Mouse (Mus musculus): Measurements from ENCODE around the gene Fam243. TPM values are rescaled to one million over a fixed set of nuclear protein-coding genes. Genes with fewer than 3 reads are reported as not detected.

Gene Fam243
- polyA plus RNA-seq, 1 experiment from 2014 or later = not detected

DNA sequence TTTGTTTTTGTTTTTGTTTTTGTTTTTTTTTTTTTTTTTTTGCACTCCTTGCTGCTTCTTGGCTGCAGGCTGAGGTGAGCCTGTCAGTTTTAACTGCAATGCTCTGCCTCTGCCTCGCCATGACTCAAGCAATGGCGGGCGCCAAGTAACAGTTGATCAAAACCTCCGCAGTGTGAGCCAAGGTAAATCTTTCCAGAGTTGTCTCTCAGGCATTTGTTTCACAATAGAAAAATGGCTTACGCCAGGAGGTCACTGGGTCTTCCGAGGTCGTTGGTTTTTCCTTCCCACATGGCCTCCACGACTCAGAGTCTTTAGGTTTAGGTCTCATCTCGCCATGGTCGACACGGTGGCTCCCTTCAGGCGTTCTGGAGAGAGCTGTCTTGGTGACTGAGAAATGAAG is 32.1 kb upstream of the Fam243 start:
- 0 out of 2 replicates have a peak, but pooled peaks cover 5% of the 10 kb centered on the region for H3K27me3 ChIP-seq (replicated peaks)
- peaks cover 56% of the 10 kb centered on the region for H3K4me1 ChIP-seq
- no peak overlapping the region for H3K4me2 ChIP-seq
- no peaks in the 10 kb centered on the region; the same call in 1 of the 2 replicates for H3K36me3 ChIP-seq
- no peaks in the 10 kb centered on the region for H3K9me3 ChIP-seq
- H3K27ac ChIP-seq (replicated peaks) = no peak overlapping the region
- no peak for ATAC-seq (ENCODE audit: extremely low read depth, insufficient number of reproducible peaks, low FRiP score, low TSS enrichment)
- 86% methylated on average over 12 of the region's 12 CpGs for WGBS
- no peak overlapping the region for H3K4me3 ChIP-seq
- H3K9ac ChIP-seq = no peak overlapping the region

- no peak for ATAC-seq (ENCODE audit: extremely low read depth, insufficient number of reproducible peaks, low FRiP score, low TSS enrichment)
- Histone ChIP-seq H3K4me3 (no peak overlapping the region), H3K27me3 (replicated peaks) (no peaks in the 10 kb centered on the region), H3K36me3 (no peaks in the 10 kb centered on the region; the same call in 1 of the 2 replicates), H3K4me1 (peaks cover 47% of the 10 kb centered on the region), H3K9ac (no peak overlapping the region), H3K27ac (replicated peaks) (0 out of 2 replicates have a peak overlapping the region, but pooled peaks have one; percentile 8), H3K4me2 (no peak overlapping the region), H3K9me3 (no peaks in the 10 kb centered on the region)
- 71% methylated on average over 12 of the region's 12 CpGs for WGBS
Measured at GRCm38 (mm10) chr16:92348941-92349340, 27.7 kb upstream of the Fam243 start.

DNA sequence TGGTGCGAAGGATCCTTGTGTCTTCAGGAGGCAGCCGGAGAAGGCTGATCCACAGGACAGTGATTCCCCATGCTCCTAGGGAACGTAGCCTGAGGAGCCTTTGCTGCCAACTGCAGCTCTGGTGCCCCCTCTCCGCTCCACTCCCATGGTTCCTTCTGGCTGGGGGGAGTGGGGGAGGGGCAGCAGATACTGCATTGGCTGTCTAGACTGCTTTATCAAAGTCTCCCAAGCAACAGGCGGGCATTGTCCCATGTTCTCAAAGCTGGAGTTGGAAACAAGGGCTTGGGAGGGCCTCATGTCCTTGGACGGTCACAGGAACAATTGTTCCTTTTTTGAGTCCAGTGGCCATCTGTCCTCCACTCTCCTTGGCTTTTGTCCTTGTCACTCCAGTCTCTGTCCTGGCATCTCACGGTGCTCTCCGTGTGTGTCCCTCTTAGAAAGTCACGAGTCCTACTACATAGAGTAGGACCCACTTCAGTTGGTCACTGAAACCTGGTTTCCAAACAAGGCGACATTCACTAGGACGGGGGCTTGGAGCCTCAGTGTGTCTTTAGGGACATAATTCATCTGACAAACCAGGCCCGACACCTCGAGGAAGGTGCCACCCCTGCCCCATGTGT is 25.2 kb upstream of the Fam243 start:
- H3K27ac ChIP-seq (replicated peaks) = peak overlapping the region; percentile 98
- H3K4me2 ChIP-seq = peak overlapping the region; percentile 50
- WGBS = 38% methylated on average over 13 of the region's 13 CpGs
- no peaks in the 10 kb centered on the region for H3K27me3 ChIP-seq (replicated peaks)
- peak overlapping the region; percentile 71 for H3K9ac ChIP-seq
- no peaks in the 10 kb centered on the region for H3K36me3 ChIP-seq
- H3K9me3 ChIP-seq = no peaks in the 10 kb centered on the region
- peak; percentile 55; the same call in 1 of the 2 replicates for ATAC-seq (ENCODE audit: extremely low read depth, insufficient number of reproducible peaks, low FRiP score, low TSS enrichment)
- H3K4me1 ChIP-seq = peaks cover 52% of the 10 kb centered on the region
- H3K4me3 ChIP-seq = 0 out of 2 replicates have a peak overlapping the region, but pooled peaks have one; percentile 14

- 13% methylated on average over 11 of the region's 11 CpGs for WGBS
- Histone ChIP-seq H3K4me2 (no peak overlapping the region), H3K27ac (replicated peaks) (peak overlapping the region; percentile 98), H3K4me3 (no peak overlapping the region), H3K36me3 (no peaks in the 10 kb centered on the region), H3K9me3 (no peaks in the 10 kb centered on the region), H3K4me1 (peaks cover 59% of the 10 kb centered on the region), H3K27me3 (replicated peaks) (no peaks in the 10 kb centered on the region), H3K9ac (peak overlapping the region; percentile 58; the same call in 1 of the 2 replicates)
- peak; percentile 59 for ATAC-seq (ENCODE audit: extremely low read depth, insufficient number of reproducible peaks, low FRiP score, low TSS enrichment)
Measured at GRCm38 (mm10) chr16:92345177-92345576, 23.9 kb upstream of the Fam243 start.

DNA sequence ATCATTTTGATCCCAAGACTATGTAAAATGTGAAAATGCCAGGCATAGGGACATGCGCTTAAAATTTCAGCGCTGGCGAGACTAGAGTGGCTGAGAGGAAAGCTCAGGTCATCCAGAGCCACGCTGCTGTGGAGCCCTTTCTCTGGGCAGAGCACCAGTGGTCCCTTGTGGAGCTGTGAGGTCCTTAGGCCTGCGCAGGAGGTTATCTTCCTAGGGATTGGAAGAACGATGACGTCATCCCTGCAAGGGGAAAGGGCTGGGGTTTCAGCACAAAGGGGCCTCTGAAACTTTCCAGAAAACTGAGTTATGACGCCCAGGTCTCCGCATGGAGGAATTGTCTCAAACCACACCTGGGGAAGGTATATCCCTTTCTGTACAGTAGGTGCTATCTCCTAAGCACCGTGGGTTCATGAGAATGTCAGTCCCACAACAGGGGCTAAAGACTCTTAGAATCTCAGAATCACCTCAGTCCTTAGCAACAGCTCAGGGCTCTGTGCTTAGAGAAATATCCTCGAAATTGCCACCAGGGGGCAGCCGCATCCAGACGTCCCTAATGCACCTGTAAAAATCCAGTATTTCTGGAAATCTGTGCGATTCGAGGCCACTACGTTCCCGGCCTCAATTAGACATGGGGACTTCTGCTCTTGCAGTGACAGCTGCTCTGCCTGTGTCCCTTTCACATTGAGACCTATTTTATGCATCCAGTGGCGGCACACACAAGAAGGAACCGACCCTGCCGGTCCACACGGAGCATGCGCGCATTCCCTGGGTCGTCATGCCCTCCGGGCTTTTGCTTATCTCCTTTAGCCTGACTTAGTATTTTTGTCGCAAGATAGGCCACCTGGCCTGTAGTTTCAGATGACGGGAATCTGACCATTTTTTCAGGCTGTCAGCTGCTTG is 19.6 kb upstream of the Fam243 start:
- ATAC-seq (ENCODE audit: extremely low read depth, insufficient number of reproducible peaks, low FRiP score, low TSS enrichment) = peak; percentile 49
- Histone ChIP-seq H3K27ac (replicated peaks) (peak overlapping the region; percentile 89), H3K36me3 (no peaks in the 10 kb centered on the region), H3K9me3 (no peaks in the 10 kb centered on the region), H3K9ac (peak overlapping the region; percentile 53), H3K4me2 (peak overlapping the region; percentile 69), H3K4me1 (peaks cover 44% of the 10 kb centered on the region), H3K4me3 (peak overlapping the region; percentile 44), H3K27me3 (replicated peaks) (0 out of 2 replicates have a peak, but pooled peaks cover 2% of the 10 kb centered on the region)
- WGBS = 12% methylated on average over 27 of the region's 27 CpGs

- 5% methylated on average over 9 of the region's 9 CpGs for whole genome bisulfite sequencing
- Histone ChIP-seq H3K9ac (no peak overlapping the region), H3K4me1 (peaks cover 32% of the 10 kb centered on the region), H3K27ac (replicated peaks) (no peak overlapping the region), H3K36me3 (no peaks in the 10 kb centered on the region), H3K27me3 (replicated peaks) (0 out of 2 replicates have a peak, but pooled peaks cover 6% of the 10 kb centered on the region), H3K4me2 (no peak overlapping the region), H3K4me3 (no peak overlapping the region), H3K9me3 (no peaks in the 10 kb centered on the region)
- no peak for ATAC-seq (ENCODE audit: extremely low read depth, insufficient number of reproducible peaks, low FRiP score, low TSS enrichment)
Measured at GRCm38 (mm10) chr16:92336280-92336679, 15.0 kb upstream of the Fam243 start.

DNA sequence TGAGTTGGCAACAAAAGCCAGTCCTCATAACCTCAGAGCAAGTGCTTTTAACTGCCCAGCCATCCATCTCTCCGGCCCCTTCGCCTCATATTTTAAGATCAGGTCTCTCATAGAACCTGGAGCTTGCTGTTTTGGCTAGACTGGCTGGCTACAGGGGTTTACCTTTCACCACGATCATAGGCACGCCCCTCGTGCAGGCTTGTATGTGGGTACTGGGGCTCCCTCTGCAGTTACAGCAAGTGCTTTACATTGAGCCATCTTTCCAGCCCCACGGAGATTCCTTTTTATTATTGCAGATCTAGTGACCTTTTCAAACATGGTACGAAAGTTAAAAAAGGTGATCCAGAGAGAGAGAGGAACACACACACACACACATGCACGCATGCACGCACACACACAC is 13.4 kb upstream of the Fam243 start:
- ATAC-seq (ENCODE audit: extremely low read depth, insufficient number of reproducible peaks, low FRiP score, low TSS enrichment) = no peak
- H3K4me3 ChIP-seq = no peak overlapping the region
- H3K4me2 ChIP-seq = no peak overlapping the region
- whole genome bisulfite sequencing = 56% methylated on average over 9 of the region's 9 CpGs
- H3K27me3 ChIP-seq (replicated peaks) = 0 out of 2 replicates have a peak, but pooled peaks cover 6% of the 10 kb centered on the region
- no peak overlapping the region for H3K27ac ChIP-seq (replicated peaks)
- H3K36me3 ChIP-seq = no peaks in the 10 kb centered on the region
- no peak overlapping the region for H3K9ac ChIP-seq
- H3K9me3 ChIP-seq = no peaks in the 10 kb centered on the region
- H3K4me1 ChIP-seq = peaks cover 27% of the 10 kb centered on the region

- Histone ChIP-seq H3K4me1 (peaks cover 24% of the 10 kb centered on the region), H3K36me3 (no peaks in the 10 kb centered on the region), H3K27me3 (replicated peaks) (0 out of 2 replicates have a peak, but pooled peaks cover 5% of the 10 kb centered on the region), H3K9me3 (no peaks in the 10 kb centered on the region), H3K4me3 (no peak overlapping the region), H3K27ac (replicated peaks) (peak overlapping the region; percentile 70), H3K4me2 (no peak overlapping the region), H3K9ac (no peak overlapping the region)
- WGBS = 55% methylated on average over 5 of the region's 5 CpGs
- no peak; the same call in 1 of the 2 replicates for ATAC-seq (ENCODE audit: extremely low read depth, insufficient number of reproducible peaks, low FRiP score, low TSS enrichment)
Measured at GRCm38 (mm10) chr16:92330966-92331365, 9.7 kb upstream of the Fam243 start.

DNA sequence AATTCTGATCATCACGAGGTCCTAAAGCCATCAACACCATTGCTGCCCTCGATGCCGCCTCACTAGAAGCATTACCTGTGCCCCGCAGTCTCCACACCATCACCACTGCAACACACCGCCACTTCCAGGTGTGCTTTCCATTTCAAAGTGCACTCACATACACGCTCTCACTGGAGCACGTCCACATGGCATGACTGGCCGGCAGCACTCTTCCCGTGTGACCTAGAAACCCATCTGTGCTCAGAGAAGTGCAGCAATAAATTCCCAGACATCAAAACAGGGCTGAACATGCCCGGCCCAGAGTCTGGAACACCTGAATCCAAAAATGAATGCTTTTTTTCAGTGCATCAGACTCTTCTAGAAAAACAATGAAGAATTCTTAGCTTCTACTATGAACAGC is 6.7 kb upstream of the Fam243 start:
- no peak for ATAC-seq (ENCODE audit: extremely low read depth, insufficient number of reproducible peaks, low FRiP score, low TSS enrichment)
- WGBS = 84% methylated on average over 10 of the region's 10 CpGs
- no peak overlapping the region for H3K27ac ChIP-seq (replicated peaks)
- no peaks in the 10 kb centered on the region; the same call in 1 of the 2 replicates for H3K27me3 ChIP-seq (replicated peaks)
- no peak overlapping the region for H3K4me3 ChIP-seq
- H3K4me1 ChIP-seq = peaks cover 23% of the 10 kb centered on the region
- no peak overlapping the region for H3K4me2 ChIP-seq
- no peaks in the 10 kb centered on the region for H3K9me3 ChIP-seq
- no peaks in the 10 kb centered on the region for H3K36me3 ChIP-seq
- H3K9ac ChIP-seq = no peak overlapping the region

DNA sequence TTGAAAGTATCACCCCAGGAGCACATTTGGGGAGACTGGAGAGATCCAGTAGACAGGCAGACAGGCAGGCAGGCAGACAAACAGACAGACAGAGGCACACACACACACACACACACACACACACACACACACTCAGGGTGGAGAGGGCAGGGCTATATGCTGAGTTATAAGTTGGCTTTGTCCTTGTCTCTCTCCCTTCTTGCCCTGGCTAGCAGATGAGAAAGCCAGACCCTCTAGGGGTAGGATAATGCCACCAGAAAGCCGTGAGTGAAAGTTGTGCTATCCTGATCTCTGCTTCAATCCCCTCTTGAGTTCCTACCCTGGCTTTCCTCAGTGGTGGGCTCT is 3.8 kb upstream of the Fam243 start:
- Histone ChIP-seq H3K4me3 (no peak overlapping the region), H3K36me3 (no peaks in the 10 kb centered on the region), H3K9ac (no peak overlapping the region), H3K27me3 (replicated peaks) (no peaks in the 10 kb centered on the region; the same call in 1 of the 2 replicates), H3K27ac (replicated peaks) (no peak overlapping the region), H3K4me1 (peaks cover 8% of the 10 kb centered on the region), H3K4me2 (no peak overlapping the region), H3K9me3 (no peaks in the 10 kb centered on the region)
- WGBS = 47% methylated on average over 1 of the region's 1 CpGs
- no peak for ATAC-seq (ENCODE audit: extremely low read depth, insufficient number of reproducible peaks, low FRiP score, low TSS enrichment)

GRCm38 (mm10) chr16:92324309-92325061 is 3.2 kb upstream of the Fam243 start:
- no peaks in the 10 kb centered on the region for H3K36me3 ChIP-seq
- no peak overlapping the region for H3K4me2 ChIP-seq
- H3K27me3 ChIP-seq (replicated peaks) = no peaks in the 10 kb centered on the region; the same call in 1 of the 2 replicates
- H3K4me1 ChIP-seq = peaks cover 5% of the 10 kb centered on the region; the same call in 1 of the 2 replicates
- no peak overlapping the region for H3K9ac ChIP-seq
- no peak for ATAC-seq (ENCODE audit: extremely low read depth, insufficient number of reproducible peaks, low FRiP score, low TSS enrichment)
- WGBS = 57% methylated on average over 7 of the region's 7 CpGs
- no peak overlapping the region for H3K4me3 ChIP-seq
- no peaks in the 10 kb centered on the region for H3K9me3 ChIP-seq
- no peak overlapping the region for H3K27ac ChIP-seq (replicated peaks)
